Comparison of ENCODE assay signal across 14 mouse cellular contexts in the genomic region with DNA sequence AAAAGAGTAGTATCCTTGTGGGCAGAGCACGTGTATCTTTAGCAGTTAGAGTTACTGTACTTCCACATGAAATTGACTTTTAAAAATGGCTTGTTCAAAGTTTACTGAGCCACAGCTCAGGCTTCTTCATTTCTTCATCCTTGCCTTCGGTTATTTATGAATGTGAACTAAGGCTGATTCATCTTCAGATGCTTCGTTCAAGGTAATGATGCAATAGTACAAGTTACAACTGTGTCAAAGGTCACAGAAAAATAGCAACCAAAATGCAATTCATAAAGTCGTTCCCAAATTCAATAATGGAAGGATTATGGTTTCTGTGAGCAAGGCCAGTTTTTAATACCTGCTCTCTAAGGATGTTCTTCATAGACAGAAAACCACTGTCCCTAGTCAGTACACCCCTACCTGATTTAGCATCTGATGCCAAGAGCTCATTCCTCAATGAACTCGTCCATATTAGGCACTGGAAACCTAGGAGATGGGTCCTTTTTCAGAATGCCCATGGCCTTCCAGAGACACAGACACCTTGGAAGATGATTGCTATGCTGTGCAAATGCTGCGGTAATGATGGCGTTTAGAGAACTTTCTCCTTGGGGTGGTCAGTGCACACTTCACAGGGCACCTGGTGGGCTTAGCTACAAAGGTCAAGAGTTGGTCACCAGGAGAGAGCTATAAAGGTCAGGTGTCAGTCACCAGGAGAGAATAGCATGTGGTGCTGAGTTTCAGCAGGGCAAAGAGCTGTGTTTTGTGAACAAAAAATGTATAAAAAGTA.
"Had no signal": no experiment of that assay in that cellular context is flagged by ENCODE, and none has a peak within 500 bp of the region (broad histone marks: within the 10 kb centered on the region; RNA-seq: fewer than 3 reads in every experiment).

No protein-coding gene starts in this region.

- H3K4me3 ChIP-seq: intestine, embryonic 15.5 days; layer of hippocampus, adult 2 months; limb, embryonic 10.5 days; liver, embryonic 15.5 days; lung, embryonic 15.5 days; megakaryocyte, embryonic 14.5 days; midbrain, embryonic 15.5 days had no signal

- H3K9ac ChIP-seq: intestine, embryonic 15.5 days; liver, embryonic 15.5 days; lung, embryonic 15.5 days; midbrain, embryonic 15.5 days had no signal

- H3K27ac ChIP-seq: intestine, embryonic 15.5 days; layer of hippocampus, adult 2 months; limb, embryonic 10.5 days; liver, embryonic 15.5 days; lung, embryonic 15.5 days; midbrain, embryonic 15.5 days had no signal

- DNase-seq: kidney, postnatal 10 days; kidney, postnatal 4 days; lung, postnatal 4 days; right cerebral cortex, postnatal 14 days; thymus, adult 18-20 months; thymus, postnatal 14 days had no signal

- H3K9me3 ChIP-seq: intestine, embryonic 15.5 days; limb, embryonic 10.5 days; liver, embryonic 15.5 days; lung, embryonic 15.5 days; megakaryocyte, embryonic 14.5 days; midbrain, embryonic 15.5 days had no signal

- H3K4me2 ChIP-seq: intestine, embryonic 15.5 days; liver, embryonic 15.5 days; lung, embryonic 15.5 days; midbrain, embryonic 11.5 days; midbrain, embryonic 15.5 days had no signal

- H3K27me3 ChIP-seq: intestine, embryonic 15.5 days; liver, embryonic 15.5 days; lung, embryonic 15.5 days; megakaryocyte, embryonic 14.5 days; midbrain, embryonic 15.5 days had no signal

- H3K4me1 ChIP-seq: intestine, embryonic 15.5 days; limb, embryonic 10.5 days; lung, embryonic 15.5 days; midbrain, embryonic 15.5 days had no signal

- H3K36me3 ChIP-seq: intestine, embryonic 15.5 days; limb, embryonic 10.5 days; liver, embryonic 15.5 days; lung, embryonic 15.5 days; midbrain, embryonic 15.5 days had no signal

- ATAC-seq: intestine, embryonic 15.5 days; midbrain, embryonic 15.5 days had no signal
